Mouse (Mus musculus) lung, postnatal 0 days (tissue): ENCODE measurements at regions not wholly inside any gene's neighbourhood (a gene's known extent, or its start where the extent isn't known, plus 50 kb on each side); places are given as distances from the start of the nearest gene placed in this dataset.

Source experiments
- CTCF ChIP-seq: IDR thresholded peaks from 2 replicates; pipeline ENCODE4 v1.5.1; 2016; ENCODE audit warnings: antibody characterized with exemption, mild to moderate bottlenecking
- EP300 ChIP-seq: IDR thresholded peaks from 2 replicates; pipeline ENCODE4 v1.6.1; 2016; ENCODE audit warnings: antibody characterized with exemption, mild to moderate bottlenecking, control low read depth

- TF ChIP-seq EP300 (no peak), CTCF (no peak)
Measured at GRCm38 (mm10) chr7:37178256-37178655, 480.3 kb downstream of the Tshz3 start.
